In genomic region chr4:135287975-135288374, GRCm38 (mm10) we compare ENCODE assay signal across 1 mouse cellular context.
TF ChIP-seq lines count a peak whose summit lies in the region.

No protein-coding gene starts in this region.

TF ChIP-seq in MEL, 35 proteins besides CTCF, POLR2A, EP300 and RAD21 (continued from another document):
- no peak for TF ChIP-seq E2F4 (IDR thresholded peaks at IDR 0.05; ENCODE audit: borderline replicate concordance, low read depth, low read length)
- no peak for TF ChIP-seq POLR2AphosphoS5 (IDR thresholded peaks at IDR 0.05; ENCODE audit: borderline replicate concordance, low read depth, low read length)
- TF ChIP-seq KAT2A (conservative IDR thresholded peaks at IDR 0.05; ENCODE audit: low read depth, low read length), result no peak
- no peak for TF ChIP-seq CHD1 (IDR thresholded peaks at IDR 0.05; ENCODE audit: low read depth, low read length)
- TF ChIP-seq ZC3H11A (IDR thresholded peaks at IDR 0.05; ENCODE audit: low read depth, low read length), result no peak
- TF ChIP-seq MXI1 (IDR thresholded peaks at IDR 0.05; ENCODE audit: low read depth, low read length), result peak; percentile 44; the same call in 1 of the 2 replicates
- TF ChIP-seq TBP (IDR thresholded peaks at IDR 0.05; ENCODE audit: low read depth, low read length), result peak; percentile 55; the same call in 1 of the 2 replicates
- no peak for TF ChIP-seq ZMIZ1 (IDR thresholded peaks at IDR 0.05; ENCODE audit: low read depth, low read length)
- peak; percentile 40; the same call in 1 of the 2 replicates for TF ChIP-seq HCFC1 (IDR thresholded peaks at IDR 0.05; ENCODE audit: low read depth, low read length)
- TF ChIP-seq SMC3 (IDR thresholded peaks at IDR 0.05; ENCODE audit: low read depth, low read length), result 0 out of 2 replicates have a peak, but pooled peaks have one; percentile 14
- 0 out of 2 replicates have a peak, but pooled peaks have one; percentile 9 for TF ChIP-seq NRF1 (IDR thresholded peaks at IDR 0.05; ENCODE audit: insufficient read depth, low read depth, low read length, poor library complexity, severe bottlenecking)
- TF ChIP-seq USF2 (IDR thresholded peaks at IDR 0.05; ENCODE audit: borderline replicate concordance in 1 of 2, insufficient read depth in 1 of 2, low read depth in 1 of 2, low read length in 2 of 2), result no peak
